ENCODE assay signal across 18 mouse cellular contexts in genomic region chr3:138311015-138311414, GRCm38 (mm10). TPM values are rescaled to one million over a fixed set of nuclear protein-coding genes. Genes with fewer than 3 reads are reported as not detected.
DNase-seq lines count a peak whose midpoint lies in the region; ATAC-seq and TF ChIP-seq lines count a peak whose summit lies in the region.
"Had no signal": no experiment of that assay in that cellular context is flagged by ENCODE, and none has a peak within 500 bp of the region (broad histone marks: within the 10 kb centered on the region; RNA-seq: fewer than 3 reads in every experiment).

No protein-coding gene starts in this region.

- TF ChIP-seq CTCF in layer of hippocampus, adult 2 months (conservative IDR thresholded peaks at IDR 0.05): peak; percentile 47

- no peak overlapping the region for H3K4me3 ChIP-seq in layer of hippocampus, adult 2 months
- H3K4me3 ChIP-seq: embryonic facial prominence, embryonic 13.5 days; forebrain, embryonic 12.5 days; heart, embryonic 15.5 days; limb, embryonic 12.5 days; midbrain, embryonic 13.5 days had no signal

- DNase-seq in cerebellum, adult 9-11 months: no peak
- DNase-seq in layer of hippocampus, adult 2 months (ENCODE audit: low spot score in 2 of 2): no peak
- no peak for DNase-seq in layer of hippocampus, adult 8-10 months (ENCODE audit: low spot score in 2 of 2)
- DNase-seq in 3T3-L1 (ENCODE audit: low read depth, low spot score): peak; percentile 6
- DNase-seq in R1 (ENCODE audit: low read depth, low spot score): peak; percentile 38
- no peak for DNase-seq in retina, embryonic 14.5 days (ENCODE audit: low spot score)
- no peak for DNase-seq in right cerebral cortex, adult 18-20 months
- DNase-seq: B cell, adult 2 months; cerebellum, postnatal 36 days had no signal

- no peak overlapping the region for H3K27ac ChIP-seq in layer of hippocampus, adult 2 months
- H3K27ac ChIP-seq: embryonic facial prominence, embryonic 13.5 days; forebrain, embryonic 12.5 days; heart, embryonic 15.5 days; hindbrain, embryonic 14.5 days; limb, embryonic 12.5 days; midbrain, embryonic 13.5 days had no signal

- 0 out of 2 replicates have a peak, but pooled peaks have one; percentile 49 for ATAC-seq in cerebellum, adult (ENCODE audit: insufficient number of reproducible peaks, low FRiP score, low TSS enrichment)
- ATAC-seq: midbrain, embryonic 13.5 days had no signal

RNA-seq across cellular contexts. Expression of gene Adh6a, which starts 2.1 kb away (rescaled TPM):
- total RNA-seq in layer of hippocampus, adult 2 months (2021): not detected
- not detected for total RNA-seq in layer of hippocampus, adult 8-10 months (2022)
- total RNA-seq: adrenal gland, postnatal 36 days; granulocyte monocyte progenitor cell, adult 5-6 weeks had no signal

RNA-seq across cellular contexts. Expression of gene Adh6b, which starts 30.6 kb away (rescaled TPM):
- not detected for total RNA-seq in layer of hippocampus, adult 2 months (2021)
- total RNA-seq in layer of hippocampus, adult 8-10 months (2022): not detected
- total RNA-seq: granulocyte monocyte progenitor cell, adult 5-6 weeks had no signal

RNA-seq across cellular contexts. Expression of gene Adh1, which starts 50.2 kb away (rescaled TPM):
- 1 to 10 TPM in 1 of 2 experiments, under 1 TPM in 1; 0.61 to 1.1 TPM for total RNA-seq in layer of hippocampus, adult 2 months (2021)
- 1 to 10 TPM; 1.1 to 2.1 (median 1.8) TPM for total RNA-seq in layer of hippocampus, adult 8-10 months (2022)
- total RNA-seq: granulocyte monocyte progenitor cell, adult 5-6 weeks had no signal

Comparison
In these comparisons a context has a peak if more than half of its experiments do, and no peak if none do; other contexts are left out.
1. DNase-seq: peak in 3T3-L1 (single experiment) and R1 (single experiment); none in cerebellum, adult 9-11 months (single experiment), layer of hippocampus, adult 2 months (0 of 2), layer of hippocampus, adult 8-10 months (0 of 2), retina, embryonic 14.5 days (single experiment) and right cerebral cortex, adult 18-20 months (single experiment).